Mouse (Mus musculus): ENCODE measurements around the gene Slc7a6. TPM values are rescaled to one million over a fixed set of nuclear protein-coding genes. Genes with fewer than 3 reads are reported as not detected.
"Not testable (repeated sequence)": the region's sequence is repeated elsewhere in the genome, so short reads cannot be mapped to it uniquely, and the experiment has no call there.

Slc7a6 gene
- total RNA-seq, 2 experiments from 2014 or later, result 26.8 to 29.9 TPM

GRCm38 (mm10) chr8:106169934-106170480, 1.4 kb downstream of the Slc7a6 start:
- no peak for DNase-seq (ENCODE audit: low spot score in 2 of 2)
- intact Hi-C loops (cut with DNase I), result loop anchor here (5.0 to 10.0 kb wide), 2 partner anchors 32 to 235 kb away; no protein-coding TSS in a partner anchor

- intact Hi-C loops (cut with DNase I), result no loop called here
- DNase-seq (ENCODE audit: low spot score in 2 of 2), result no peak
Observed at GRCm38 (mm10) chr8:106173566-106173965, 4.9 kb downstream of the Slc7a6 start.

GRCm38 (mm10) chr8:106176891-106177290, 8.2 kb downstream of the Slc7a6 start:
- intact Hi-C loops (cut with DNase I), result no loop called here
- DNase-seq (ENCODE audit: low spot score in 2 of 2), result no peak

- DNase-seq (ENCODE audit: low spot score in 2 of 2), result no peak
- intact Hi-C loops (cut with DNase I), result no loop called here
Observed at GRCm38 (mm10) chr8:106177594-106177993, 8.9 kb downstream of the Slc7a6 start.

GRCm38 (mm10) chr8:106178428-106178827, 9.8 kb downstream of the Slc7a6 start:
- intact Hi-C loops (cut with DNase I), result no loop called here
- no peak for DNase-seq (ENCODE audit: low spot score in 2 of 2)

GRCm38 (mm10) chr8:106185628-106186270, 17.1 kb downstream of the Slc7a6 start:
- intact Hi-C loops (cut with DNase I), result no loop called here
- DNase-seq (ENCODE audit: low spot score in 2 of 2), result no peak

GRCm38 (mm10) chr8:106186394-106186793, 17.7 kb downstream of the Slc7a6 start:
- DNase-seq (ENCODE audit: low spot score in 2 of 2), result no peak
- intact Hi-C loops (cut with DNase I), result no loop called here

GRCm38 (mm10) chr8:106189162-106189561, 20.5 kb downstream of the Slc7a6 start:
- intact Hi-C loops (cut with DNase I), result no loop called here
- peak in 1 of 2 experiments; percentile 52 for DNase-seq (ENCODE audit: low spot score in 2 of 2)

- no peak for DNase-seq (ENCODE audit: low spot score in 2 of 2)
- intact Hi-C loops (cut with DNase I), result no loop called here
Observed at GRCm38 (mm10) chr8:106191639-106192038, 23.0 kb downstream of the Slc7a6 start.

GRCm38 (mm10) chr8:106193162-106193561, 24.5 kb downstream of the Slc7a6 start:
- intact Hi-C loops (cut with DNase I), result no loop called here

GRCm38 (mm10) chr8:106194062-106194461, 25.4 kb downstream of the Slc7a6 start:
- no peak for DNase-seq (ENCODE audit: low spot score in 2 of 2)
- intact Hi-C loops (cut with DNase I), result no loop called here

More at GRCm38 (mm10) chr8:106193162-106193561, 24.5 kb downstream of the Slc7a6 start:
- no peak for DNase-seq (ENCODE audit: low spot score in 2 of 2)

- DNase-seq (ENCODE audit: low spot score in 2 of 2), result peak; percentile 36 to 49
Observed at GRCm38 (mm10) chr8:106198741-106199140, 30.1 kb downstream of the Slc7a6 start.

GRCm38 (mm10) chr8:106199596-106199995, 30.9 kb downstream of the Slc7a6 start:
- intact Hi-C loops (cut with DNase I), result loop anchor here (2.0 to 5.0 kb wide), 2 partner anchors 47 to 59 kb away; partner anchors contain the start of gene Pla2g15
- DNase-seq (ENCODE audit: low spot score in 2 of 2), result not testable (repeated sequence)

More at GRCm38 (mm10) chr8:106198741-106199140, 30.1 kb downstream of the Slc7a6 start:
- intact Hi-C loops (cut with DNase I), result loop anchor here (2.0 to 5.0 kb wide), 2 partner anchors 46 to 58 kb away; partner anchors contain the start of gene Pla2g15

- intact Hi-C loops (cut with DNase I), result loop anchor here (5.0 kb wide), 1 partner anchor 73 kb away; the partner anchor contains the start of gene Esrp2
- peak in 1 of 2 experiments; percentile 62 for DNase-seq (ENCODE audit: low spot score in 2 of 2)
Observed at GRCm38 (mm10) chr8:106210035-106210731, 41.5 kb downstream of the Slc7a6 start.

GRCm38 (mm10) chr8:106210821-106211345, 42.2 kb downstream of the Slc7a6 start, which contains the start of the genes Slc7a6os and Prmt7:
Gene Slc7a6os, minus strand, starts transcription at chr8:106210935.
Gene Prmt7, plus strand, starts transcription at chr8:106210936.
- intact Hi-C loops (cut with DNase I), result loop anchor here (5.0 kb wide), 1 partner anchor 74 kb away; the partner anchor contains the start of gene Esrp2
- peak; percentile 96 to 97 for DNase-seq (ENCODE audit: low spot score in 2 of 2)

GRCm38 (mm10) chr8:106211421-106211820, 42.8 kb downstream of the Slc7a6 start:
- intact Hi-C loops (cut with DNase I), result loop anchor here (5.0 kb wide), 1 partner anchor 74 kb away; the partner anchor contains the start of gene Esrp2
- no peak for DNase-seq (ENCODE audit: low spot score in 2 of 2)

- intact Hi-C loops (cut with DNase I), result loop anchor here (5.0 kb wide), 1 partner anchor 77 kb away; the partner anchor contains the start of gene Esrp2
- DNase-seq (ENCODE audit: low spot score in 2 of 2), result no peak
Observed at GRCm38 (mm10) chr8:106213959-106214358, 45.3 kb downstream of the Slc7a6 start.

GRCm38 (mm10) chr8:106219620-106220019, 51.0 kb downstream of the Slc7a6 start:
- intact Hi-C loops (cut with DNase I), result no loop called here
- DNase-seq (ENCODE audit: low spot score in 2 of 2), result no peak

- DNase-seq (ENCODE audit: low spot score in 2 of 2), result peak; percentile 52 to 69
- intact Hi-C loops (cut with DNase I), result no loop called here
Observed at GRCm38 (mm10) chr8:106226589-106226988, 57.9 kb downstream of the Slc7a6 start.

- DNase-seq (ENCODE audit: low spot score in 2 of 2), result no peak
- intact Hi-C loops (cut with DNase I), result no loop called here
Observed at GRCm38 (mm10) chr8:106231536-106231935, 62.9 kb downstream of the Slc7a6 start.
